Mouse (Mus musculus) heart, adult 10 weeks (tissue): ENCODE results near the gene Eras. TPM values are rescaled to one million over a fixed set of nuclear protein-coding genes. Genes with fewer than 3 reads are reported as not detected.

Experiments
- polyA plus RNA-seq: library from polyadenylated mRNA; stranded (reverse); fragments of 350-450 nt; fragmentation: Illumina TruSeq; extraction: RNeasy Lipid Tissue Mini Kit (QIAGEN cat#74804); gene quantifications from one replicate; pipeline ENCODE4 v1.2.3, GENCODE M21; 2014; ENCODE audit warnings: low read depth, low replicate concordance

The Eras gene
- polyA plus RNA-seq, result not detected

DNA sequence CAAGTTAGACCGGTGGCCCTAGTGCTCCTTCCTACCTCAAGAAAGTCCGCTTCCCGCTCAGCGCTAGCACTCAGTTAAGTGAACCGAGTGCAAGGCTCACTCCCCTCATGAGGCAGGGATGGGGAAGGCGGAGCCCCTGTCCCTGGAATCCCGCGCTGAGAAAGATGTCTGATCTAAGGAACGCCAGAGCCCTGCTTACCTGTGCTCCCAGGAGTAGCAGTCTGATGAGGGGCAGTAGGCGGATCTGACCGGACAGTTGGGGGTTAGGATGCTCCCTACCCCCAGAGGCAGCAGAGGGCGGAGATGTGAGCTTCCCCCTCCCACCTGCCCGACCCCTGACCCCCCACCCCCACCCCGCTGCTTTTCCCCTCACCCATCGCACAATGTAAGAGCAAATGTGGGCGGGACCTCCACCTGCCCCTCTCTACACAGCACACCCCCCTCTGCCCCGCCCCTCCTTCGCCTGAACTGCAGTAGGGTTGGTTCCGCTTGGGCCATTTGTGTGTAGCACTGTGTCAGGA lies at the start of gene Eras:
Eras (minus strand) TSS at position 338 of the 521 bp plus-strand sequence.

DNA sequence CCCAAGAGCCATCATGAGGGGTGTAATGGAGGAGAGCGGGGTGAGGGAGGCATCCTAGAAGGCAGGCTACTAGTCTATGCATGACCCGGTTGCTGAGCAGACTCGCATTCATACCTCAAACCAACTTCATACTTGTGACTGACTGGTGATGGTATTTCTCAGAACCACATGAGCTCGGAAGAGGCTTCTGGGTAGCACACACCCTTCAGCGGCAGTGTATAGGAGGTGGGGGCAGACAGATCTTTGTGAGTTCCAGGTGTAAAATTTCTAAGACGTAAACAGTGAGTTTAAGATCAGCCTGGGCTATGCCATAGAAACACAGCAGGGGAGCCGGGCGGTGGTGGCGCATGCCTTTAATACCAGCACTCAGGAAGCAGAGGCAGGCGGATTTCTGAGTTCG lies 49.5 kb upstream of the Eras start, which contains the start of gene Gata1:
Gata1 (minus strand) TSS at position 180 of the 400 bp plus-strand sequence.

DNA sequence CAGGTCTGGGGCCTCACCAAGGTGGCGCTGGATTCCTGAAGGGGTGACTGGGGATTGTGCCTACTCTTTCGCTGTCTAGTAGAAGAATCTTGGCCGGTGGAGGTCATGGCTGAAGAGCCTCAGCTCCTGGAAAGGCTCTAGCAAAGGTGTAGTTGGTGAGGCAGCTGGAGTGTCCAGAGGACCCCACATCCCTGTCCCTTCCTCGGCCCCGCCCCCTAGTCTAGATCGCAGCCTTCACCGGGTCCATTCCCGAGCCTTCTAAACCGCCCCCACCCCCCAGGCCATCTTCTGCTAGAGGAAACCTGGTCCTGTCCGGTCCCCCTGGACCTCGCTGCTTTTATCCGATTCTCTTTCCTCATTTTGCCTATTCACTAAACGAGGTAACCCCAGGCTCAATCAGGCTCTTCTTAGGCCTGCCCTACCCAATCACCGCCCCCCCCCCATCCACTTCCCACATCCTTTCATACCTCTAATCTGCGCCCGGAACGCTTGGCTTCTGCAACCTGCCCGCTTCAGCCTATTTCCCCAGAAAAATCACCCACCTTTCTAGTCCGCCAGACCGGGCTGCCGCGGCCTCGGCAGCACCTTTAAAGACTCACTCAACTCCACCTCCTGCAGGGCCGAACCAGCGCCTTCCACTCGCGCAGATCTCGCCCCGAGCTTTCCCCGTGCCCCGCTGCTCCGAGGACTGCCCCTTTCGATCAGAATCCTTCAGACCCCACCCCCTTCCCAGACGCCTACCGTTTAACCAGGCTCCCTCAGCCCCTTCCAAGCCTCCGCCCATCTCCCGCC lies 18.9 kb upstream of the Eras start, which contains the start of gene Hdac6:
Hdac6 (minus strand) TSS at position 782 of the 792 bp plus-strand sequence.

DNA sequence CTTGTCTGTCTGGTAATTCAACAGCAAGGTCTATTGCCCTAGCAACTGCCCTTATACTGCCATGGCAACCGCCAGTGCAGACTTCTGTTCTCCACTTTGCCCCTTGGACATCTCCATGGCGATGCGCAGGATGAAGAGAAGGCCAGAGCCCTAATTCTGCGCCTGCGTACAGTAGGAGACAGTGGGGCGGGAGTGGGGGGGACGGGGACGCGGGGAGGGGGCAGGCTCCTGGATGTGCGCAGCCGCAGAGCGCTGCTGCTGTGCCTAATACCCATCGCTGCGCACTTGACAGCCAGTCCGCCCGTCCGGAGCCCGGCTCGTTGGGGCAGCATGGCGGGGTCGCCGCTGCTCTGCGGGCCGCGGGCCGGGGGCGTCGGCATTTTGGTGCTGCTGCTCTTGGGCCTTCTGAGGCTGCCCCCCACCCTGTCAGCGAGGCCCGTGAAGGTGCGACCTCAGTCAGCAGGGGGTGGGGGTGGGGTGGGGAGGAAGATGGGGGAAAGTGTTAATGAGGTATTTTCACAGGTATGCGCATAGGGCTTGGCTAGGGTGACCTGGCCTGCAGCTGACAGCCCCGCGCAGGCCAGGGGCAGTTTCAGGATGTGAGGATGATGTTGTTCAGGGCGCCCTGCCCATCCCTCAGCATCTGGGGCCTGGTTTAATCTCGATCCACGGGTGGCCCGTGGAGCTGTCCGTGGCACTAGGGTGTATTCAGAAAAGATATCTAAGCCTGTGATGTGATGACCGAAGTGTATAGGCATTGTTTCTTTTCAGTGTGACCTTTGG lies 8.6 kb downstream of the Eras start, which contains the start of gene Pcsk1n:
Pcsk1n (plus strand) TSS at position 222 of the 783 bp plus-strand sequence.

DNA sequence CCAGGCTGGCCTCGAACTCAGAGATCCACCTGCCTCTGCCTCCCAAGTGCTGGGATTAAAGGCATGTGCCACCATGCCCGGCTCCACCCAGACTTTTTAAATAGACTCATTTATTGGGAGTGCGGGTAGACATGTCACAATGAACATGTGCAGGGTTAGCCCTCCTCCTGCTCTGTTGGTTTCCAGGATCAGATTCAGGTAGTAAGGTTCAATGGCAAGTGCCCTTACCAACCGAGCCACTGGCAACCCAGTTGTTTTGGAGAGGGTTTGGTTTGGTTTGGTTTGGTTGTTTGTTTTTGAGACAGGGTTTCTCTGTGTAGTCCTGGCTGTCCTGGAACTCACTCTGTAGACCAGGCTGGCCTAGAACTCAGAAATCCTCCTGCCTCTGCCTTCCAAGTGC lies 19.2 kb downstream of the Eras start, which contains the start of gene Gm10490:
Gm10490 (plus strand) TSS at position 301 of the 400 bp plus-strand sequence.

DNA sequence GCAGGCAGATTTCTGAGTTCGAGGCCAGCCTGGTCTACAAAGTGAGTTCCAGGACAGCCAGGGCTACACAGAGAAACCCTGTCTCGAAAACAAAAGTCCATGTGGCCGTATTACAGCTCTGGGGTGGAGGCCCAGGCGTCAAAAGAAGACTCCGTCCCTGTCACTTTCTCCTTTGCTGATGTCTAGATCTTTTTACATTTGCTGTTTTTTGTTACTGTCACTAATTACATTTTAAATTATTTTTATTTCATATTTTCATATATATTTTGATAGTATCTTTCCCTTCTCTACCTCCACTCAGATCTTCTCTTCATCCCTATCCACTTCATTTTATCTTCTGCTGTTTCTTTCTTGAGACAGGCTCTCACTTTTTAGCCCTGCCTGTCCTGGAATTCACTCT lies 20.7 kb downstream of the Eras start, which contains the start of gene Gm10491:
Gm10491 (minus strand) TSS at position 101 of the 400 bp plus-strand sequence.

DNA sequence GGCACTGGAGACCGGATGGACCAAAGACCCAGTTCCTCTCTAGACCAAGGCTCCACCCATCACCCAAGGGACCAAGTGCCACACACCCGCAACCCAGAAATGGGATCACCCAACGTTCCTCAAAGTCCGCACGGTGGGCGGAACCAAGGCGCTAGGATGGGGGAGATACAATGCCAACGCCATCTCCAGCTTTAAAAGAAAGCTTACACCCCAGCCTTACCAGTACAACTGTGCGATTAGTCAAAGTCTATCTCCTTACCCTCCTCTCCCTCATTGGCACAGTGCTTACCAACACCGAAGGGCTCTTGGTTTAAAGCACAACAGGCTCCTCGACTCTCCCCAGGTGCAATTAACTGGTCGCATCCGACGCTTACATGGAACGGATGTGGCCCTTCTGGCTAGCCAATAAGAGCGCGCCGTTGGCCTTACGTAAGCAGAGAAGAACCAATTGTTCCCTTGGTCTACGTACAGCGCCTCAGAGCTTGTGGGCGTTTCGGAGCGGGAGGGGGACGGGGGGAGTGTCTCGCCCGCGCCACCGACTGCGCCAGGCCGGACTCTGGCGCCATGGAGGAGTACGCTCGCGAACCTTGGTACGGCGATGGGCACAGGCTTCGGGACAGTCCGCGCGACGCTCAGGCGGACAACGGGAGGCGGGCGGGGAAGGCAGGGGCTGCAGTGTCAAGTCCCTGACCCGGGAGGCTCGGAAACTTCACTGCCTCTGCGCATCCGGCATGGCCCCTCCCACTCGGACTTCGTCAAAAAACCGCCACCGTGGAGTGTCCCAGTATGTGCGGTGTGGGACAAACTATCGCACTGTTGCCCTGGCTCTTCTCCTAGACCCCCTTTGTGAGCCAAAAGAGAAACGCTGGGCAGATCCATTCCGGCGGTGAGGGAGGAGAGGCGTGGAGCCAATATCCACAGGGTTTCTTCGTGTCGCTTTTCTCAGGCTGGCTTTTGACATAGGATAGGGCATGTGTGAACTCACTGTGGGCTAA lies 29.2 kb downstream of the Eras start, which contains the start of the genes Pqbp1 and Timm17b:
Pqbp1 (minus strand) TSS at position 390 of the 995 bp plus-strand sequence.
Timm17b (plus strand) TSS at position 478 of the 995 bp plus-strand sequence.

DNA sequence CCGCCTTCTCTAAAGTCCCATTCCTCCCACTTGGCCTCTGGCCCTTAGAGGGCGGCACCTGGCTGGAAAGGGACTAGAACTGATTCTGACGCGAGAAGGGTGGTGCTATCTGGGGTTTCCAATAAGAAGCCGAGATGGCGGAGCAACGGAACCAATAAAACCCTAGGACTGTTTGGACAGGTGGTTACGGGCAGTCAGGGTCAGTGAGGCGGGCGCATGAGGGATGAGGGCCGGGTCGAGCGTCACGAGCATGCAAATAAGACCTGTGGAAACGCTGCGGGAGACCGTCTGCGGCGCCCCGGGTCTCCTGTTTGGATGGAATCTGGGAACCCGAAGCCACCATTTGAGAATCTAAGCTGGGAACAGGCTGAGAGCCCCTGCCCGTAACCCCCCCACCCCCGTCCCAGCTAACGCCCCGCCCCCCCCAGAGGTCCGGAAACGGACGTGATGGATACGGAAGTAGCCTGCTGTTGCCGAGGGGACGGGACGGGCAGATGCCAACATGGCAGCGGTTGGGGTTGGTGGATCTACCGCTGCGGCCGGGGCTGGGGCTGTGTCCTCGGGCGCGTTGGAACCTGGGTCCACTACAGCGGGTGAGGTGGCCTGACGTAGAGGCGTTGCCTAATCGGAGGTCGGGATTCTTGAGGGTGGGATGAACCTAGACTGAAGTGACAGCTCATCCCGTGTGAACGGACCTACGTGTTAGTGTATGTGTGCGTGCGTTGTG lies 44.4 kb downstream of the Eras start, which contains the start of gene Slc35a2:
Slc35a2 (plus strand) TSS at position 188 of the 727 bp plus-strand sequence.

DNA sequence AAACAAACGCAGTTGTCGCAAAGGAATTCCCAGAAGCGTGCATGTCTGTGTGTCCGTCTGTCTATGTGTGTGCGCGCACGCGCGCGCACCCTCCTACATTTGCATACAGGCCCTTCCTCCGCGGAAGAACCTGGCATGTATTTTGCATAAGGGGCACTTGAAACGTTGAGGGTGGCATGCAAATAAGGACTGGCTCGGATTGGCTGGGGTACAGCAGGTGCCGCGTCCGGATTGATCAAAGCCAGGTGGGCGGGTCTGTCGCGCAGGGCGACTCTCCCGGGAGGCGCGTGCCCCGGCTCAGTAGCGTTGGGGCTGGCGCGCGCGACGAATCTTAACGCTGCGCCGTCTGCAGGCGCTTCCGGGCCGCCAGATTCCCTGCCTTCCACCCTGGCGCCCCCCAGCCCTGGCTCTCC lies 50.4 kb downstream of the Eras start, which contains the start of gene Pim2:
Pim2 (plus strand) TSS at position 256 of the 413 bp plus-strand sequence.

Other genes starting within 250 kb of the Eras start
- gene Magix, start 247.4 kb downstream of the Eras start, polyA plus RNA-seq, result 32.0 TPM
- gene Gpkow, start 231.5 kb downstream of the Eras start, polyA plus RNA-seq, result 24.2 TPM
- 54.2 TPM for gene Wdr45, start 214.3 kb downstream of the Eras start, polyA plus RNA-seq
- not detected for gene Gm45208, start 206.4 kb downstream of the Eras start, polyA plus RNA-seq
- gene Praf2, start 200.2 kb downstream of the Eras start, polyA plus RNA-seq, result 8.6 TPM
- 0.60 TPM for gene Ccdc120, start 177.7 kb downstream of the Eras start, polyA plus RNA-seq
- 13.1 TPM for gene Tfe3, start 166.0 kb downstream of the Eras start, polyA plus RNA-seq
- gene Gripap1, start 138.8 kb downstream of the Eras start, polyA plus RNA-seq, result 40.7 TPM
- gene Kcnd1, start 106.3 kb downstream of the Eras start, polyA plus RNA-seq, result 0.71 TPM
- 30.2 TPM for gene Otud5, start 87.2 kb downstream of the Eras start, polyA plus RNA-seq
- gene Pim2, start 50.3 kb downstream of the Eras start, polyA plus RNA-seq, result 3.6 TPM
- 21.7 TPM for gene Slc35a2, start 44.6 kb downstream of the Eras start, polyA plus RNA-seq
- 41.7 TPM for gene Pqbp1, start 29.3 kb downstream of the Eras start, polyA plus RNA-seq
- gene Timm17b, start 29.2 kb downstream of the Eras start, polyA plus RNA-seq, result 22.8 TPM
- not detected for gene Gm10491, start 20.8 kb downstream of the Eras start, polyA plus RNA-seq
- gene Gm10490, start 19.1 kb downstream of the Eras start, polyA plus RNA-seq, result not detected
- gene Pcsk1n, start 8.8 kb downstream of the Eras start, polyA plus RNA-seq, result not detected
- 12.4 TPM for gene Hdac6, start 19.3 kb upstream of the Eras start, polyA plus RNA-seq
- gene Gata1, start 49.5 kb upstream of the Eras start, polyA plus RNA-seq, result not detected
- gene Glod5, start 89.9 kb upstream of the Eras start, polyA plus RNA-seq, result not detected
- 4.6 TPM for gene Suv39h1, start 146.2 kb upstream of the Eras start, polyA plus RNA-seq
- gene Was, start 161.9 kb upstream of the Eras start, polyA plus RNA-seq, result 1.2 TPM
- gene Wdr13, start 204.3 kb upstream of the Eras start, polyA plus RNA-seq, result 40.6 TPM
- gene Rbm3, start 217.3 kb upstream of the Eras start, polyA plus RNA-seq, result 112 TPM
- 3.8 TPM for gene Tbc1d25, start 247.6 kb upstream of the Eras start, polyA plus RNA-seq